Mouse (Mus musculus) heart, embryonic 14.5 days (tissue): ENCODE data around the gene Rasgrf2. TPM values are rescaled to one million over a fixed set of nuclear protein-coding genes. Genes with fewer than 3 reads are reported as not detected.

Experiments
- ATAC-seq: fragments of 200-750 bp; cut with Nextera tagmentation; 2 replicates; pipeline ENCODE4 v1.8.0; 2017; ENCODE audit warnings: low read depth, moderate TSS enrichment; ENCODE audit not compliant: insufficient number of reproducible peaks, insufficient read depth, low FRiP score
- H3K27ac ChIP-seq, 2 experiments: fragments of 200-500 bp in 1 of 2; fragments of 300-500 bp in 1 of 2; sonication (generic) in 1 of 2; replicated peaks in 1 of 2; 2 replicates each; pipeline ENCODE4 v1.5.1; 2012 to 2014; ENCODE audit warnings: low read depth in 2 of 2, low read length in 2 of 2, control low read depth in 1 of 2, mild to moderate bottlenecking in 1 of 2, mixed read lengths in 1 of 2; ENCODE audit not compliant: control insufficient read depth in 1 of 2, insufficient read depth in 1 of 2
- H3K27me3 ChIP-seq: fragments of 300-500 bp; sonication (generic); 2 replicates; pipeline ENCODE4 v1.6.1; 2014; ENCODE audit warnings: mild to moderate bottlenecking, low read length, control low read depth; ENCODE audit not compliant: control insufficient read depth, insufficient read depth
- H3K36me3 ChIP-seq: fragments of 300-500 bp; sonication (generic); 2 replicates; pipeline ENCODE4 v1.6.1; 2014; ENCODE audit warnings: mild to moderate bottlenecking, control low read depth, low read length, mixed read lengths; ENCODE audit not compliant: control insufficient read depth, insufficient read depth
- H3K4me1 ChIP-seq, 2 experiments: fragments of 200-500 bp in 1 of 2; fragments of 300-500 bp in 1 of 2; sonication (generic) in 1 of 2; 2 replicates each; pipeline ENCODE4 v1.6.1; 2012 to 2014; ENCODE audit warnings: low read length in 2 of 2, control low read depth in 1 of 2, mixed read lengths in 1 of 2; ENCODE audit not compliant: control insufficient read depth in 2 of 2, insufficient read depth in 2 of 2
- H3K4me2 ChIP-seq: fragments of 300-500 bp; sonication (generic); 2 replicates; pipeline ENCODE4 v1.6.1; 2014; ENCODE audit warnings: mild to moderate bottlenecking, low read length
- H3K4me3 ChIP-seq, 2 experiments: fragments of 200-500 bp in 1 of 2; fragments of 300-500 bp in 1 of 2; sonication (generic) in 1 of 2; 2 replicates each; pipeline ENCODE4 v1.5.1; 2012 to 2014; ENCODE audit warnings: low read length in 2 of 2, mild to moderate bottlenecking in 2 of 2, control low read depth in 1 of 2, low read depth in 1 of 2, moderate library complexity in 1 of 2; ENCODE audit not compliant: control insufficient read depth in 1 of 2, insufficient read depth in 1 of 2
- H3K9ac ChIP-seq: fragments of 300-500 bp; sonication (generic); 2 replicates; pipeline ENCODE4 v1.6.1; 2014; ENCODE audit warnings: mild to moderate bottlenecking, low read length
- H3K9me3 ChIP-seq: fragments of 300-500 bp; sonication (generic); 2 replicates; pipeline ENCODE4 v1.6.1; 2016; ENCODE audit warnings: low read length, control low read depth; ENCODE audit not compliant: control insufficient read depth
- WGBS: fragments of 180-500 bp; shearing (Covaris S2); extraction: QIAGEN DNeasy Blood & Tissue Kit; methylation state at CpG from one replicate; pipeline ENCODE4 v1.1.7; 2014; 5-methylcytosine and 5-hydroxymethylcytosine counted together
- polyA plus RNA-seq: library from polyadenylated mRNA; unstranded; fragments of >200 nt; fragmentation: Nextera tagmentation; extraction: Ambion mirVana; gene quantifications from 2 replicates; pipeline ENCODE4 v1.2.1, GENCODE M21; 2014

Rasgrf2 gene
- polyA plus RNA-seq, 1 experiment from 2014 or later = 0.46 TPM

DNA sequence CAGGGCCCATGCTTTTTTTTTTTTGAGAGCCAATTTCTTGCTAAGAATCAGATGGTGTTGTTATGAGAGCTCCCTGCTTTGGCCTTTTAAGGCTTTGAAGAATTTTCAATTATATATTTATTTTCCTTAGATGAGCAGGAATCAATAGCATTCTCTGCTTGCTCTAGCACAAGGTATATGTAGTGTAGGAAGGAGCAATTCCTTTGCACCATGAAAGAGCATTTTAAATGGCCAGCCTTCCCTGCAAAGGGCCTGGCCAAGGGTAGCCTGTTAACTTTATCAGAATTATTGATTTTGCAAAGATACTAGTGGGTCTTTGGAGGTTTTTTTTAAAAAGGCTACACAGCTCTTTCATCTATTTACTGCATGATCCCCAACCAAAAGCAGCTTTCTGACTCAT, 146.4 kb downstream of the Rasgrf2 start:
- H3K9me3 ChIP-seq = 0 out of 2 replicates have a peak, but pooled peaks cover 2% of the 10 kb centered on the region
- no peak overlapping the region for H3K4me2 ChIP-seq
- no peak overlapping the region for H3K4me3 ChIP-seq
- no peak overlapping the region for H3K27ac ChIP-seq
- no peak overlapping the region for H3K9ac ChIP-seq
- H3K4me1 ChIP-seq = peaks cover 0 to 3% of the 10 kb centered on the region in 2 experiments; a peak in 2 of 4 replicates
- no peak for ATAC-seq
- no peaks in the 10 kb centered on the region for H3K36me3 ChIP-seq
- H3K27me3 ChIP-seq = no peaks in the 10 kb centered on the region

DNA sequence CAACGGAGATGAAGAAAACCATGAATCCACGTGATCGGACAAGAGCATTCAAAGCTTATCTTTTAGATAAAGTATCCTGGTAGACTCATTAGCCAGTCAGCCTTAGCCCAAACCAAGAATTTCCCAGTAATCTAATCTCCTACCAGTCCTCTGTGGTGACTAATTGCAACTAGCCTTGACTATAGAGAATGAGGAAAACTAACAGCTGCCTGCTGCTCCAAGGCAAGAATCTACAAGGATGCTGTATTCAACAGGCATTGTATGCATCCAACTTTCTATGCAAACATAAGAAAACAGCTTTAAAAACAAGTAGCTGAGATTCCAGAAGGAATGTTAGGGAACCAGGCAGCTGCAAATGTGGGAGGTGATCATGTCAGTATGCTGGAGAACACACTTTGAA, 149.4 kb downstream of the Rasgrf2 start:
- Histone ChIP-seq H3K9me3 (0 out of 2 replicates have a peak, but pooled peaks cover 2% of the 10 kb centered on the region), H3K4me1 (peaks cover 3 to 7% of the 10 kb centered on the region in 2 experiments; a peak in 2 of 4 replicates), H3K36me3 (no peaks in the 10 kb centered on the region), H3K4me3 (no peak overlapping the region), H3K9ac (no peak overlapping the region), H3K27me3 (no peaks in the 10 kb centered on the region), H3K4me2 (no peak overlapping the region), H3K27ac (no peak overlapping the region)
- 9% methylated on average over 3 of the region's 3 CpGs for WGBS
- ATAC-seq = no peak

DNA sequence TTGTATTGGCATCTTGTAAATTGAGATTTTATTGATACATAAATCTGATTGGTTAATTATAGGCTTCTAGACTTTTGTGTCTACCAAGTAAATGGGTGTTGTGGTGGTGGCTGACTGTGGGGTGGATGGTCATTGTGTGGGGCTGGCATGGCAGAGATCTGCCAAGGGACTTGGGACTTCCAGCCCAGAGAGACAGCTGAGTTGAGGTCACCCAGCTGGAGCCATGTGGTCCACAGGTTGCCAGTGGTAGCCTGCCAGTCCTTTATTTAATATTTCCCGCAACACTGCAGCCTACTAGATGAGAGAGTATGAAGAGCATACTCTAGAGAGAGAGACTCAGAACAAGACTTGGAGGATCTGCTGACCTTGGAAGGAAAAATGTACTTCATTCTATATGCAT, 150.0 kb downstream of the Rasgrf2 start:
- H3K4me1 ChIP-seq = peaks cover 3 to 7% of the 10 kb centered on the region in 2 experiments; a peak in 2 of 4 replicates
- 92% methylated on average over 1 of the region's 1 CpGs for WGBS

DNA sequence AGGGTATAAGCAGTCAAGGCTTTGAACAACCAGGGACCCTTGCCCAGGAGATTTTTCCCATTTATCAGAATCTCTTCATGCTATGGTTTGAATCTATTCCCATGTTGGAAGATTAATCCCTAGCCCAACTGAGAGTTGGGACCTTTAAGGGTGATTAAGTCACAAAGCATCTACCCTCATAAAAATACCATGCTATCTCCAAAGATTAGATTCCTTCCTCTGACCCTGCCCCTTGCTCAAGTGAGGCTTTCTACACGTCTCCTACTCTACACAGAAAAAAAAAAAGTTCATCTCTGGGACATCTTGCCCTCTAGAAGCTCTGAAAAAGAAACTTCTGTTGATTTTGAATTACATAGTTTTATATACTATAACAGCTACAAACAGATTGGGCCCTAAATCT, 154.5 kb downstream of the Rasgrf2 start:
- peaks cover 3 to 4% of the 10 kb centered on the region in 2 experiments; a peak in 2 of 4 replicates for H3K4me1 ChIP-seq

More for the DNA sequence above, 150.0 kb downstream of the Rasgrf2 start:
- Histone ChIP-seq H3K9me3 (no peaks in the 10 kb centered on the region), H3K36me3 (no peaks in the 10 kb centered on the region), H3K27me3 (no peaks in the 10 kb centered on the region), H3K27ac (no peak overlapping the region), H3K4me3 (no peak overlapping the region), H3K4me2 (no peak overlapping the region), H3K9ac (no peak overlapping the region)
- ATAC-seq = no peak

DNA sequence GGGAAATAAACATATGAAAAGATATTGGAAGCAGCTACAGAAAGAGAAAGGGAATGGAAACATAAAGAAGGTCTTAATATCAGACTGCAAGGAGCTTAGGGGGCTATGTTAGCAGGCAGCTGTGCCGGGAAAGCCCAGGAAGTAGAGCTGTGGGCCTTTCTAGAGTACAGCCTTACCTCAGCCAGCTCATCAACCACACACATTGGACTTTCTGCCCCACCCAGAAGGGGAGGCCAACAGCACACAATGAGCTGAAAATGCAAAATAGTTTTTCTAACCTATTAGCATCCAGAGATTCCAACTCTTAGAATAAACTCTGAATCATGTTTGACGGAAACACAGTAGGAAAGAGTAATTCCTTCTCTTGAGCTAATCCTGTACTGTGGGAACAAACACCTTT, 154.9 kb downstream of the Rasgrf2 start:
- ATAC-seq = no peak
- 72% methylated on average over 2 of the region's 2 CpGs for WGBS

More for the DNA sequence above, 154.5 kb downstream of the Rasgrf2 start:
- Histone ChIP-seq H3K4me3 (no peak overlapping the region), H3K4me2 (no peak overlapping the region), H3K9ac (no peak overlapping the region), H3K36me3 (no peaks in the 10 kb centered on the region), H3K27ac (no peak overlapping the region), H3K27me3 (no peaks in the 10 kb centered on the region), H3K9me3 (no peaks in the 10 kb centered on the region)
- WGBS = 19% methylated on average over 1 of the region's 1 CpGs
- no peak for ATAC-seq

DNA sequence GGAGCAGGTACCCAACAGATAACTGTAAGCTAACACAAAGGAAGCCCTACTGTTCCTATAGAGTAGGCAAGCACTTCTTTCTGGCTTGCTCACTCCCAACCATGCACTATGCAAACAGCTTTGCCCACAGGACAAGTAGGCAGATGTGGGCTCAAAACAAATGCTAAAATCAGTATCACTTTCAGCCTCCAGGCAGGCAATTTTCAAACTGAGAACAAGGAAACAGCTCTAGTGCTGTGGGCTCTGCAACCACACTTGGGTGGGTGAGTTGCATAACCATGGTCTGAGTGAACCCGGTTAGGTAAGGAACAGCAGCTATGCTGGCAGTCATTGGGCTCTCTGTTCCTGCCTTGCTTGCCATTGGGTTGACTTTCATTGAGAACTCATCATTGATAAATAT, 157.3 kb downstream of the Rasgrf2 start:
- Histone ChIP-seq H3K4me3 (no peak overlapping the region), H3K4me2 (no peak overlapping the region), H3K27me3 (no peaks in the 10 kb centered on the region), H3K27ac (no peak overlapping the region), H3K9me3 (no peaks in the 10 kb centered on the region), H3K9ac (no peak overlapping the region), H3K4me1 (peaks cover 3 to 4% of the 10 kb centered on the region in 2 experiments; a peak in 1 of 4 replicates), H3K36me3 (no peaks in the 10 kb centered on the region)
- 85% methylated on average over 1 of the region's 1 CpGs for whole genome bisulfite sequencing
- ATAC-seq = no peak

More for the DNA sequence above, 154.9 kb downstream of the Rasgrf2 start:
- Histone ChIP-seq H3K4me3 (no peak overlapping the region), H3K9me3 (no peaks in the 10 kb centered on the region), H3K27ac (no peak overlapping the region), H3K4me2 (no peak overlapping the region), H3K9ac (no peak overlapping the region), H3K27me3 (no peaks in the 10 kb centered on the region), H3K36me3 (no peaks in the 10 kb centered on the region), H3K4me1 (peaks cover 3 to 4% of the 10 kb centered on the region in 2 experiments; a peak in 1 of 4 replicates)

DNA sequence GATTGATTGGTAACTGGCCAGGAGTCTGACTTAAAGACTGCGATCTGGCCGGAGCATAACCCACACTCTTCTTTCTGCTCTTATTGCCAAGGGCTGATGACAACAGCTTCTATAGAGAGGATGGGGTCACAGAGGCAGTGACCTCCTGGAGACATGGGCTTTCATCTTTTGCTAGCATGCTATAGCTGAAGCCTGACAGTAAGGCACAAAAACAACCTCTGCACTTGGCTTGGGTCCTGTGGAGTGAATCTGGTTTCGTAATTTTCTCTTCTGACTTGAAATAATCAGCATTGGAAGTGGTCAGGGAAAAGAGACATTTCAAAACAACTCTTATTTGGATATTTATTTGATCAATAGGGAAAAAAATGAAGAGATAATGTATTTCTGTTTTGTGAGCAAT, 160.2 kb downstream of the Rasgrf2 start:
- H3K27ac ChIP-seq = no peak overlapping the region
- 86% methylated on average over 3 of the region's 3 CpGs for WGBS
- no peak overlapping the region for H3K9ac ChIP-seq
- H3K4me3 ChIP-seq = no peak overlapping the region
- no peak overlapping the region for H3K4me2 ChIP-seq
- H3K27me3 ChIP-seq = no peaks in the 10 kb centered on the region
- H3K4me1 ChIP-seq = no peaks in the 10 kb centered on the region
- no peaks in the 10 kb centered on the region for H3K36me3 ChIP-seq
- no peak for ATAC-seq
- H3K9me3 ChIP-seq = no peaks in the 10 kb centered on the region

DNA sequence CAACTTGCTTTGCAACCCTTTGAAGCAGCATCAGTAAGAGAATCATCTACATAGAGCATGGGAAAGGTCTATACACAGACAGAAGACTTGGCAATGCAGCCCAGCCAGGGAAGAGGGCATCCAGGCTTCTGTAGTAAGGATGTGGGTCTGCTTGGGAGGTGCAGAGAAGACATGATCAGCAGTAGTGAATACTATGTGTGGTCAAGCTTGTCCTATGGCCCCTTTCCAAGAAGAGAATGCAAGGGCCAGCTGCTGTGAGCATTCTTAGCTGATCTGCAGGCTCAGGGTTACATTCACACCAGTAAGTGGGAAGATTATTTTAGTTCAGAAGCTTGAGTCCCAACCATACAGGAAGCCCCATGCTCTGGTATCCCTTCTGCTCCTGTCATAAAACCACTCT, 175.0 kb downstream of the Rasgrf2 start:
- no peaks in the 10 kb centered on the region for H3K36me3 ChIP-seq
- H3K4me3 ChIP-seq = no peak overlapping the region
- H3K4me2 ChIP-seq = no peak overlapping the region
- no peaks in the 10 kb centered on the region for H3K9me3 ChIP-seq
- no peak overlapping the region for H3K27ac ChIP-seq
- no peak overlapping the region for H3K9ac ChIP-seq
- no peaks in the 10 kb centered on the region for H3K27me3 ChIP-seq
- ATAC-seq = no peak
- H3K4me1 ChIP-seq = no peaks in the 10 kb centered on the region; a peak in 1 of 4 replicates
